Mouse (Mus musculus) MEL (cell line): ENCODE data around the gene Cdc14b.

Experiments used
- CTCF ChIP-seq, 3 experiments: IDR thresholded peaks in 2 of 3; conservative IDR thresholded peaks in 1 of 3; 2 replicates each; pipeline ENCODE4 v1.5.1; 2011 to 2012; ENCODE audit warnings: low read length in 3 of 3, low read depth in 2 of 3, mild to moderate bottlenecking in 2 of 3, improper control_type of control experiment in 1 of 3, inconsistent platforms in 1 of 3, mixed read lengths in 1 of 3, moderate library complexity in 1 of 3; ENCODE audit not compliant: control insufficient read depth in 1 of 3, insufficient read depth in 1 of 3, poor library complexity in 1 of 3, severe bottlenecking in 1 of 3
- EP300 ChIP-seq, 2 experiments: IDR thresholded peaks; 2 replicates each; pipeline ENCODE4 v1.6.1; 2011; ENCODE audit warnings: improper control_type of control experiment in 2 of 2, low read length in 2 of 2, low read depth in 1 of 2, mild to moderate bottlenecking in 1 of 2
- MAX ChIP-seq: IDR thresholded peaks from 2 replicates; pipeline ENCODE4 v1.6.1; 2011; ENCODE audit warnings: low read length, improper control_type of control experiment
- MAZ ChIP-seq: IDR thresholded peaks from 2 replicates; pipeline ENCODE4 v1.6.1; 2012; ENCODE audit warnings: low read depth, mild to moderate bottlenecking, inconsistent platforms, low read length, improper control_type of control experiment
- POLR2AphosphoS2 ChIP-seq: IDR thresholded peaks from 2 replicates; pipeline ENCODE4 v1.6.1; 2011; ENCODE audit warnings: low read length, improper control_type of control experiment
- SIN3A ChIP-seq: IDR thresholded peaks from 2 replicates; pipeline ENCODE4 v1.6.1; 2012; ENCODE audit warnings: low read length, improper control_type of control experiment, inconsistent platforms
- TBP ChIP-seq: IDR thresholded peaks from 2 replicates; pipeline ENCODE4 v1.8.0; 2011; ENCODE audit warnings: low read depth, low read length, improper control_type of control experiment

DNA sequence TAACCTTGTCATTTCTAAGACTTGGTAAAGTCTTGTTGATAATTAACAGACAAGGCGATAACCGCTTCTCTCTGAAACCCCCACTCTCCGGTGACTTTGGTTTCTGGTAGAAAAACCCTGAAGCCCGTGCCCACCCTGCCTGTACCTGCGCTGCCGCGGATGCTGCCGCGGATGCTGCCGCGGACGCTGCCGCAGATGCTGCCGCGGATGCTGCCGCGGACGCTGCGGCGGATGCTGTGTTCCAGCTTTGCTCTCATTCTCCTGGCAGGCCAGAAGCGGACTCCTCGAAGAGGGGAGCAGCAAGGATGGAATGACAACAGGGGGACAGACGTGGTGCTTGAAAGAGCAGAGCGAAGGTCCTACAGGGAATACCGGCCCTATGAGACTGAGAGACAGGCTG is 105.3 kb downstream of the Cdc14b start:
- TF ChIP-seq TBP (no peak), MAZ (no peak), POLR2AphosphoS2 (no peak), EP300 (IDR thresholded peaks at IDR 0.05; ENCODE audit: low read depth in 1 of 2, low read length in 2 of 2) (no peak), SIN3A (no peak), CTCF (IDR thresholded peaks at IDR 0.05 in 2 of 3, conservative IDR thresholded peaks at IDR 0.05 in 1 of 3; ENCODE audit: control insufficient read depth in 1 of 3, insufficient read depth in 1 of 3, low read depth in 2 of 3, low read length in 3 of 3, poor library complexity in 1 of 3, severe bottlenecking in 1 of 3) (no peak), MAX (no peak)
